Mouse (Mus musculus) mouse trophoblast stem cell (cell line): ENCODE results near the gene Gm47995.

Experiments used
- in situ Hi-C, 2 experiments: fragments of 300-500 bp; cut with MseI, MboI; formaldehyde crosslinking; loops; 2 replicates in 1 of 2; 3 replicates in 1 of 2; pipeline ENCODE4 v1.15.1; 2025

Gene Gm47995

DNA sequence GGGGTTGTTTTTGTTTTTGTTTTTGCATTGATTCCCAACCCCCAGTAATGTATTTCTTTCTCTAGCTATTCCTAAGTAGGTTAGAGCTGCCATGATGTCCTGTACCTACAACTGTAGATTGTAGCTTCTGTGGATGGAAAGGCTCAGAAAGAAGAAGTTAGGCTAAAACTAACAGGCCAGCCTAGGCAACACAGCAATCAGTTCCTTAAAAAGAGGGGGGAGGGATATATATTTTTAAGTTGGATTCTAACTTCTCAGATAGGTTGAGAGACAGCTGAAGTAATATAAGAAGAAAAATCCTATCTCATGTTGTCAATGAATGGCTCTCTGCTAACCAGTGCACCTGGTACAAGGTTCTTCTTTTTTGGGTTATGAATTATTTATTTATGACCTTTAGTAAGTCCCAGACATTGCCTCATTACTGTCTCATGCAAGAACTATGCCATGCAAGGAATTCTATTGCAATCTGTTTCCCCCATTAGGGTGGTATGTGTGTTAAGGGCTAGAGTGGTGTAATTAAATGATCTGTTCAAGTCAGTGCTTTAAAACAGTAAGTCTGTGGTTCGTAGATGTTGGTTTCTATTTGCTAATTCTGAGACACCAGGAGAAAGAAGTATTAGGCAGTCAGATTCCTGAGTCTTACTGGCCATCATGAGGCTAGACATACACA lies 30.2 kb downstream of the Gm47995 start:
- in situ Hi-C loops = no loop called here

DNA sequence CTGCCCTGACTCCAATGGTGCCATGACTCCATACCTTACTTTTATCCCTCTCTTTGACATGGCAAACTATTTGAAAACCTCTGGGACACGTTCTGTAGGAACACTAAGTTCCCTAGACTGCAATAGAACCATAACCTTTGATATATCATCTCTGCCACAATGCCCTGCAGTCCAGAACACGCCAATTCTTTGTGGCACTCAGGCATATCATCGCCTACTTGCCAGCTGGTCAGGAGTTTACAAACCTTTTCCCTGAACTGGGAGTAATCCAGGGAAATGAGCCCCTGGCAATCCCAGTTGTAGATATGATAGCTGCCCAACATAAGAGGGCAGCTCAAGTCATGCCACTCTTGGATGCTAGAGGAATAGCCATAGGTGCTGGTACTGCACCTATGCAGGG lies 34.1 kb downstream of the Gm47995 start:
- in situ Hi-C loops = no loop called here

DNA sequence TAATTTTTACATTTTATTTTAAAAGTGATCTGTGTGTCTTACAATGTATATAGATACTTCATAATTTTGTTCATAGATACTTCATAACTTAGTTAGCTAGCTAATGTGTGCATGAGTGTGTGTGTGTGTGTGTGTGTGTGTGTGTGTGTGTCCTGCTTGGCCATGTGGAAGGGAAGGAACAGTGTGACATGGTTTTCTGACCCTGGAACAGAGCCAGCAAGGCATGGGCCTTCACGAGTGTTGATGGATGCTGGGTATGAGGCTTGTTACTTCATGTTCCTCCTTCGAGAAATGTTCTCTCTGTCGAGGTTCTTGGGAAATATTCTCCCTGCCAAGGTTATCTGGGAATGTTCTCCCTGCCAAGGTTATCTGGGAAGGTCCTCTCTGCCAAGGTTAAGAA lies 35.5 kb downstream of the Gm47995 start:
- in situ Hi-C loops = no loop called here

DNA sequence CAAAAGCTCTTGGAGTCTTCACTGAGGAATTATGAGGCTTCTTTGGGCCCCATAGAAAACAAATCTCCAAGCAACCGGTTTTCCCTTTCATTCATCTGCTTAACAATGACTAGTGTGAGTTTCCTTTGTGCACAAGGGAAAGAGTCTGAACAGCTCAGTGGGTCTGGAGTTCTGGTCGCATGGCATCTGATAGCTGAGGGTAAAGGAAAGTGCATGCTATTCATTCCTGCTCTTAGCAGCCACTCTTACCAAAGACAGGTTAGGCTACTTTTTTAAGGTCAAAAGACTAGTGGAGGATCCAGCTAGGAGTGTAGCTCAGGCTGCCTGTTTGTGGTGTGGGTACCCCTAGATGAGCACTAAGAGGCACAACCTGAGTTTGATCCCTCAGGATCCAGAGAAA lies 37.3 kb downstream of the Gm47995 start:
- in situ Hi-C loops = no loop called here

DNA sequence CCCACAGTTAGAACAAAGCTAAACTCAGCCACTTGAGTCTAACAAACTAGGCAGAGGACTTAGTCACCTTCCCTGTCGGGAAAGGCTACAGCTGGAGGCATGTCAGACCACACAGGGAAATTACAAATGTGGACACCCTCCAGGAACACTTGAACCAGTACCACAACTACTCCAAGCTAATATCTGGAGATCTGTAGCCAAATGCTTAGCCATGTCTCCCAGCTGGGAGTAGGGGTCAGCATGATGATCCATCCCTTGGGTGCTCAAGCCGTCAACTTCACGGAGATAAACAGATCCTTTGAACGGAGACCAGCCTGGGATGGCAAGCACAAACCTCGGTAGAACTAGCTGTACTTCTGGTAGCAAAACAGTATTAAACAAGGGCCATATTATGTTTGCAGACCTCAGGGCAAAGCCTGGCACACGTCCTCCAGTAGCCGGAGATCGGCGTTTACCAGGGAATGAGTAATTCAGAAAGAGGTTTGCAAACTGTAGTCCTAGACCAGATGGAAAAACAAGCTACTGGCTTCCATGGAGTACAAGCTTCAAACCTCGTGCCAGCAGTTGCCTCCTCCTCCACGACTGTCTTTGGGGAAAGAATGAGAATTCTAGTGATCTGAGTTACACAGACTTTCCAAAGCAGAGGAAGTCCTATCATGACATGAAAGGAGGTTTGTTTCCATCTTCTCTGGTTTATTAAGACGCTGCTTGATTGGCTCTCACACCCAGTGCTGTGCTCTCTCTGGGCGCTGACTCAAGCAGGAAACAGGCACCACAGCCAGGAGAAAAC lies 38.1 kb downstream of the Gm47995 start:
- in situ Hi-C loops = no loop called here

DNA sequence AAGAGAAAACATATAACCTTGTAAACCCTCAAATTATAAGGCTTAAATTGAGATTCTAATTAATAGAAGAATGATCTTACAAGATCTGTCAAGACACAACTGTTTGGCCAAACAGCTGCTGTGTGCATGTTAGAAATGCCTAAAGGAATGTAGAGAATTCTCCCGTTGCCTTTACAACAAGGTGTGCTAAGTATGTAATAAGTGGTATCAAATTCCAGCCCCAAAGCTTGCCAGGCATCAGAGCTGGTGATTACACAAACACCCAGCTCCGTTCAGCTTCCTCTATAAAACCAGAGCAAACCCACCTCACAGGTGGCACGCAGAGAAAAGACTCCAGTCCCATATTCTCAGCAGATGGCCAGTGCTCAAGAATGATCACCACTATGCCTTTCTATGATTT lies 39.5 kb downstream of the Gm47995 start:
- in situ Hi-C loops = no loop called here

DNA sequence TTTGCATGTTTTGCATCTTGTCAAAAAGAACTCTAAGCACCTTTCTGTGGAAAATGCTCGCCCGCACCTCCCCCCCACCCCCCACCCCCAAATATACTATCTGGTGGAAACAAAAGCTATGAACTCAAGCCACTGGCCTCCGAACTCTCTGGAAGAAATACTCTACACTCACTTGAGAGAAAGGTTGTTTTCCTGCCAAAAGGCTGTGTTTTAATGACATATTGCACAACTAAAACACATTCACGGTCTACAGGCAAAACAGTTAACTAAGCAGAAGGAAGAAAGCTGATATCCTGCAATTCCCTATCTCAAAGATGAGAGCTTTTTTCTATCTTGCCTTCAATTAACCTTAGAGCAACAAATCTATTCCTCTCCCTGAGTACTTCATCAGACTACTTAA lies 45.1 kb downstream of the Gm47995 start:
- in situ Hi-C loops = no loop called here

DNA sequence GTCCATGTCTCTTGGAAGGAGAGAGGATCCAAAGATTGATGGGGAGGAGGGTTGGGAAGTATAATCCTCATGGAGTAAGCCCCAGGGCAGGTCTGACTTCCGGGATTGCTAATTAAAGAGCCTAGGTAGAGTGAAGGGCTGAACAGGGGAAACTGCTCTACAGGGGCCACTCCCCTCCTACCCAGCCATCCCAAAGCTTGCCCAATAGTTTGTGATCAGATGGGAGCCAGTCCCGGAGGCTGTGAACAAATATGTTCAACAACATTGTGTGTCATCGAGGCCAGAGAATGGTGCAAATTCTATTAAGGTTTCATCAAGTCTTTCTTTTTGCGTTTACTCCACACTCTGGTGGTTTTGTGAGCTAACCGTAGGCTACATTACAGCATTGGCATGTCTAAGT lies 45.8 kb downstream of the Gm47995 start:
- in situ Hi-C loops = no loop called here

DNA sequence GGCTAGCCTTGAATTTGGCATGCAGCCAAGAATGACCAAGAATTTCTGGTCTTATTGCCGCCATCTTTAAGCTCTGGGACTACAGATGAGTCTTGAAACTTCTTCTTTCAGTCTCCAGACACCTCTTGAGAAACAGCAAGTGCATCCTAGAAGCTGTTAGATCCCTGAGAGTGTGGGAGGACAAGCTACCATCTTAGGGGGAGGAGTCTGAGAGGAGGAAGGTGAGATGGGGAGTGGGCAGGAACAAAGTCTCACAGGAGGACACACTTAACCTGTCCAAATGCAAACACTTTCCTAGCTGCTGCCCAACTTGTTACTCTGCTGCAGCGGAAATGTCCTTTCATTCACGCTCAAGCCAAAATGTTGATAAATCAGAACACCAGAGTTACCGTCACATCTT lies 46.5 kb downstream of the Gm47995 start:
- in situ Hi-C loops = no loop called here

DNA sequence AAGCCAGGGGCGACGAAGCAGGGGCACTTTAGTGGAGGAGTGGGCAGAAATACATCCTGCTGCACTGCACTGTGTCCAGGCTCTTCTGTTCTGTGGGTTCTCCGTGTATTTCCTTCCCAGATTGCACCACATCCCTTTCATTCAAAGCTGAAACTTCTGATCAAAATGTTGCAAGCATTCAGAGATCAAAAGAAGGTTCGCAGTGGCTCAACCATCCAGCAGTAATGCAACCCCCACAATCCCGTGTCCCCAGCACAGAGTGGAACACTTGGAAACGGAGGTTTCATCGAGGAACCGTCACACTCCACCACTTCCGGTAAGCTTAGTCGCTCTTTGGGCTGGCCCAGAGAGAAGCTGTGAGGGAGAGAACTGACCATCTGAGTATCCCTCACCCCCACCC lies 46.9 kb downstream of the Gm47995 start:
- in situ Hi-C loops = no loop called here

DNA sequence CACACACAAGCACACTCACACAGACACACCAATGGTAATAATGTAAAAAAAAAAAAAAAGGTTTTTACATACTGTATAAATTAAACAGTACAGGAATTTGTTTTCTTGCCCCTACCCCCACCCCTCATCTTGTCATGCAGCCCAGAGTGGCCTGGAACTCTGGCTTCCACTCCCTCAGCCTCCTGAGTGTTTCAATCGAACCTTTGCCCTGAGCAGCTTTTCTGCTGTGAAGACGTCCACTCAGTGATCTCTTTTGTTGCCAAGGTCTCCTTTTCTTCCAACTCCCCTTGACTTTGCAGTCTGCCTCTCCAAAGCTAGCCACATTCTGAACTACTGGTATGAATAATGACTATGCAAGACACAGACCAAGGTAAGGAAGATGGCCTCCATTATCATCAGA lies 47.6 kb downstream of the Gm47995 start:
- in situ Hi-C loops = no loop called here
